Mouse (Mus musculus): Measurements from ENCODE around the gene Enah.

Enah gene

GRCm38 (mm10) chr1:181963827-181964226 lies 56.0 kb downstream of the Enah start:
- DNase-seq (ENCODE audit: low spot score in 2 of 2) = no peak

- no peak for DNase-seq (ENCODE audit: low spot score in 2 of 2)
Observed at GRCm38 (mm10) chr1:181963351-181963750, 56.4 kb downstream of the Enah start.

- no peak for DNase-seq (ENCODE audit: low spot score in 2 of 2)
Observed at GRCm38 (mm10) chr1:181960383-181960782, 59.4 kb downstream of the Enah start.

- DNase-seq (ENCODE audit: low spot score in 2 of 2) = no peak
Observed at GRCm38 (mm10) chr1:181958392-181958791, 61.4 kb downstream of the Enah start.

DNA sequence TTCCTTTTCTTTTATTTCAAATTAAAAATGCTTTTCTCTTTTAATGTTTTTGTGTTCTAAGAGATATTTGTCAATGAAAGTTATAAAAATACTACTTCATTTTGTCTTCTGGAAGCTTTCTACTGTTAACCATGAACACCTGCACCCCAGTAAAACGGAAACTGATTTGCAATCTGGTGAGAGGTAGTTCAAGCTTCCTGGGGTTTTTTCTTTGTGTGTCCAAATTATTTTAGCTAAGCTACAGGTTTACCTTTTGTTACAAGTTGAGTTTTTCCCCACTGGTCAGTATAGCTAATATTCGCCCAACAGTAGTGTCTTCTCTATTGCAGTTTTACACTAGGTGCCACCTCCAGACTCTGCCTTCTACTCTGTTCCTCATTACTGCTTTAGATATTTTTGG lies 62.1 kb downstream of the Enah start:
- DNase-seq (ENCODE audit: low spot score in 2 of 2) = no peak

- no peak for DNase-seq (ENCODE audit: low spot score in 2 of 2)
Observed at GRCm38 (mm10) chr1:181953547-181953946, 66.2 kb downstream of the Enah start.

DNA sequence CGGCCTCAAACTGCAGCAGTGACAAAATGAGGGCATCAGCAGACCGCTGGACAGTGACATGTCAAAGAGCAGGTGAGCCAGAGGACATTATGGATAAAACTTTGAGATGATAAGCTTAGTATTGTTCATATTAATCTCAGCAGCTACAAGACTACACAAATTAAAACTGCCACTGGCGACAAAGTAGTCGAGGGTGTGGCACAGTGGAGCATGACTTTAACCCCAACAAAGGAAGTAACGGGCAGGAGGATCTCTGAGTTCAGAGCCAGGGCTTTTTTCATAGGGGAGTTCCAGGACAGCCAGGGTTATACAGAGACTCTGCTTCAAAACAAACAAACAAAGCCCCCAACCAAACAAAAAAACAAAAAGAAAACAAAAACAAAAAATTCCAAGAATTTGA lies 68.5 kb downstream of the Enah start:
- DNase-seq (ENCODE audit: low spot score in 2 of 2) = no peak

DNA sequence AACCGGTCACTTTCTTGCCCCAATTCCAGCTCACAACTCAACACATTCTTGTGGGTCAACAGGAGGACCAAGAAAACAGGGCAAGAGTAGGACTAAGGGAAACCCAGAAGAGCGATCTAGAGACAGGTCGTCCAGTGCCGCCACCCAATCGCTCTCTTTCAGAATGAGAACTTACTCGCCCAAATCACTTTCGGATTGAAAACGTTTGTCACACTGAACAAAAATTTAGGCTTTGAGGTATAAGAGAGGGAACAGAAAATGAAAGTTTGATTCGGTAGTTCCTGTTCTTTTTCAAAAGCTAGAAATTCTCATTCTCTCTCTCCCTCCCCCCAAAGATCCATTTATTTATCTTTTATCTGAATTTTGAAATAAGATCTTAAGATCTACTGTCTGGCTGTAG lies 69.1 kb downstream of the Enah start:
- no peak for DNase-seq (ENCODE audit: low spot score in 2 of 2)

GRCm38 (mm10) chr1:181948191-181948590 lies 71.6 kb downstream of the Enah start:
- DNase-seq (ENCODE audit: low spot score in 2 of 2) = no peak

DNA sequence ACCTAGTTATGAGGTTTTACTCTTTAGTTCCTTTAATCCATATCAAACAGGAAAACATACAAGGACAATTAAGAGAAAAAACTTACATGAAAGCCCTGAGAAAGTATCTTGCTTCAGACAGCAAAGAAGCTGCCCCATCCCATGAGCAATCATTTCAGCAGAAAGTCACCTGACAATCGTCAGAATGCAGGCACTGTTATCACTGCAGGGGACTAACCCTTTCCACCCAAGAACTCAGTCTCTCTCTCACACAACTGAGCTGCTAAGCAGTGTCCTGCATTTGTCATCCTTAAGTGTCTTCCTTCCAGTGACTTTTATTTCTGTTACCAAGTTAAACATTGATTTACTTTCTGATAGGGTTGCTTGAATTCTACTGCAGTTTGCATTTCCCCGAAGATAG lies 82.7 kb downstream of the Enah start:
- no peak for DNase-seq (ENCODE audit: low spot score in 2 of 2)

DNA sequence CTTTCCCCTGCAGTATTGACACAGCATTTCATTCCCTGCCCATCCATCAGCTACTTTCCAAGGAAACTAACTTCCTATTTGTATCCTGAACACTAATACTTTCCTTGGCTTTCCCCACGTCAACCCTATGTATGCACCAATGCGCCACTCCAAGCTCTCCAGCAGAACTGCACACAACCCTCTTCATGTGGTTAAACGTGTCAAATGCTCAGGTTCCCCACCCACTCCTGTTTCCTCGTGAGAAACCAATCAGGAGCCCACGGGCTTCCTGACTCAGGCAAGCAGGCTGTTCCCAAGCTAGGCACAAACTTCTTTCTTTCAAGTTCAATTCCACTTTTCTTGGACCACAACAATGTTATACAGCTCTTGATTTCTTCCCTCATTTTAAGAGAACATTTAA lies 91.4 kb downstream of the Enah start:
- no peak for DNase-seq (ENCODE audit: low spot score in 2 of 2)

DNA sequence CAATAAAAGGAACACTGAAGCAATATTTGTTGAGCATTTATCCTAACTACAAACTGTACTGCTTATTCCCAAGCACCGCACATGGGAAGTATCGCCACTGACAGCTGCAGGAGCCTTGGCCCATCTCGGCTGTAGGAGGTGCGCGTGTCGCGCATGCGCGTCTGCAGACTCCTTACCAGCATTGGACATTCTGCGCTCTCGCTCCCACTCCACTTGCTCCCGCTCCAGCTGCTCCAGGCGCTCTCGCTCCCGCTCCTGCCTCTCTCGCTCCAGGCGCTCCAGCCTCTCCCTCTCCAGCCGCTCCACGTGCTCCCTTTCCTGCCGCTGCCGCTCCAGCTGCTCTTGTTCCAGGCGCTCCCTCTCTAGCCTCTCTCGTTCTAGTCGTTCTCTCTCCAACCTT lies 96.4 kb downstream of the Enah start:
- DNase-seq (ENCODE audit: low spot score in 2 of 2) = no peak

- no peak for DNase-seq (ENCODE audit: low spot score in 2 of 2)
Observed at GRCm38 (mm10) chr1:181921580-181922494, 98.0 kb downstream of the Enah start.

DNA sequence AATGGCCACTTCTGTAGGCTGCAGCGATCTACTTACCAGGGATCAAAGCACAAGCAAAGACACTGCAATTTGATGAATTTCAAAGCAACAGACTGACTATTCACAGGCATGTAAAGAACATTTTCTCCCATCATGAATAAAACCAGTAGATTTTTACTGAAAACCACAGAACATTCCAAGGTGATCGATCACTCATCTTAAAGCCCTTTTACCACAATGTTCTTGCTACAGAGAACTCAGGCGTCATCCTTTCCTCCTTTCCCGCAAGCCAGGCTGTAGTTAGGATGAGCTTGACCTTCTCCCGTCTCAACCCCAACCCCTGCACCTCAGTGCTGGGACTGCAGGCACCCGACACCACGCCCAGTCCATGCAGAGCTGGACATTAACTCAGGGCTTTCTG lies 107.9 kb downstream of the Enah start:
- no peak for DNase-seq (ENCODE audit: low spot score in 2 of 2)

- DNase-seq (ENCODE audit: low spot score in 2 of 2) = no peak
Observed at GRCm38 (mm10) chr1:181901706-181902373, 118.0 kb downstream of the Enah start.

- DNase-seq (ENCODE audit: low spot score in 2 of 2) = no peak
Observed at GRCm38 (mm10) chr1:181900846-181901245, 118.9 kb downstream of the Enah start.

DNA sequence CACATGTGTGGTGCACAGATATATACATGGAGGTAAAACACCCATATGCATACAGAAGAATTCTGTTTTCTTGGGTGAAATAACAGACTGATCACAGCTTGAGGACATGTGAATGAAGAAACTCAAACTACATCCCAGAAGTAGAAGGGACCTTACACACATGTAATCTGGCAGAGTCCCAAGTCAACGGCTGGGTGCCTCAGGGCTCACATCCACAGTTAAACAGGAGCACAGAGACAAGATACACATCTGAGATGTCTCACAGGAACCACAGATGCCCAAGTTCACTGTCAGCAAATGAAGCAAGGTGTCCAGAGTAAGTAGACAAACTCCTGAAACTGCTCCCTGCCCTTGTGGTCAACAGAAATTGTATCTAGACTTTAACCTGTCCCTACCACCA lies 120.8 kb downstream of the Enah start:
- no peak for DNase-seq (ENCODE audit: low spot score in 2 of 2)

- DNase-seq (ENCODE audit: low spot score in 2 of 2) = no peak
Observed at GRCm38 (mm10) chr1:181896991-181897390, 122.8 kb downstream of the Enah start.

DNA sequence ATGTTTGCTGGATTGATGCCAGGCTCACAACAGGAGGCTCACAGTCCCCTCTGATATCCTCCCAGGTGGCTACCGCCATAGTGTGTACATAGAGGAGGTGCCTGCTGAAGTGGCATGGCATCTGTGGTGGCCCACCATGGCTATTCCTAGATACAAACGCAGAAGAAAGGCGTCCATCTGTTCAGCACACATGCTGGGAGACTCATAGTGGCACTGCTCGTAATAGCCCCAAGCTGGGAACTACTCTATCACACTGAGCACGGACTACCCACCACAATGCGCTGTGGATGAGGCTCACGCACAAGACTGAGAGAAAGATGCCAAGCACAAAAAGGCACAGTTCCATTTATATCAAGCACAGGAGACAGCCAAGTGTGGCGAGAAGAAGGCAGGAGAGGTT lies 126.1 kb downstream of the Enah start:
- no peak for DNase-seq (ENCODE audit: low spot score in 2 of 2)

DNA sequence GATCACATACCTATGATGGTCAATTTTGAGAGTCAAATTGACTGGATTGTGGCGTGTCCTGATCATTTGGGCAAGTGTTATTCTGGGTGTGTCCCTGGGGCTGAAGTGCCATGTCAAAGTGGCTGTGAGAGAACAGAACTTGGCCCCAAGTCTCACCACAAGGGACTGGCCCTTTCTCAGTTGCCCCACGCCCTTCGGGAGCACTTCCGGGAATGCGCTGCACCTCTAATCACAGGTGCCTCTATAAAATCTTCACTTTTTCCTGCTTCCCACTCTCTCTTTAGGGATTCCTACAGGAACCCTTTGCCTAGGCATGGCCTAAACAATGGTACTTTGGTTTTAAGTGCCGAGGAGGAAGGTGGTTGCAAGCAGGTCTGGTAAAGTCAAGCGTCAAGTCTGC lies 130.1 kb downstream of the Enah start:
- no peak for DNase-seq (ENCODE audit: low spot score in 2 of 2)

DNA sequence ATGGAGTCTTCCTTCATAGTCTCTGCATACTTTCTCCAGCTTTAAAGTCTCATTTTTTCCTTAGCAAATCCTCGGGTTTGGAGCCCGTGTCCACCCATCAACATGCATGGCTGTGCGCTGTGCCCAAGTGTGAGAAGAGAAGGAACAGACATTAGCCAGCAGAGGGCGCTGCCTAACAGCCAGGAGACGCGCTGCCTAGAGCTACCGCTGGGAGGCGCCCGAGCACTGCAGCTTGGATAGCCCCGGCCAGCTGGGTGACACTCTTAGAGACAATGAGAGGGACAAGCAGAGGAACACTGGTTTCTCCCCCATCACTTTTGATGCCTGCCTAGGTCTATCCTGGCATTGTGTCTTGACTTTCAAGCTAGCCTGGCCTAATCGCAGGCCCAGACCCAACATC lies 131.0 kb downstream of the Enah start:
- DNase-seq (ENCODE audit: low spot score in 2 of 2) = peak; percentile 91 to 92

DNA sequence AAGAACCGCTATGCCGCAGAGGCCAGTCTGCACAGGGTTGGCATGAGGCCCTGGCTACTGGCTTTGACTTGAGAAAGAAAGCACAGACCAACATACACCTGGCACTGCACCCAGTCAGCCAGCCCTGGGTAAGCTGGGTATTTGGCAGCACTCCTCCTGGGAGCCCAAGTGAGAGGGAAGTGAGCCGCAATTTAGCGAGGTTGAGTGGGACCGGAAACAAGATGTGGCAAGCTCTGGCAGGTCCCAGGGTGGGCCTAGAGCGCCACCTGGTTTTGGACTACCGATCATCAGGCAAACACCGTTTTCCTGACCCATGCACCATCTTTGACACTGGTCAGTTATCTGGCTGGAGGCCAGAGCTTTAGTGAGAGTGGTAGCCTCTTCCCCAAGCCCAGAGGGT lies 138.3 kb downstream of the Enah start:
- peak; percentile 41 to 68 for DNase-seq (ENCODE audit: low spot score in 2 of 2)

DNA sequence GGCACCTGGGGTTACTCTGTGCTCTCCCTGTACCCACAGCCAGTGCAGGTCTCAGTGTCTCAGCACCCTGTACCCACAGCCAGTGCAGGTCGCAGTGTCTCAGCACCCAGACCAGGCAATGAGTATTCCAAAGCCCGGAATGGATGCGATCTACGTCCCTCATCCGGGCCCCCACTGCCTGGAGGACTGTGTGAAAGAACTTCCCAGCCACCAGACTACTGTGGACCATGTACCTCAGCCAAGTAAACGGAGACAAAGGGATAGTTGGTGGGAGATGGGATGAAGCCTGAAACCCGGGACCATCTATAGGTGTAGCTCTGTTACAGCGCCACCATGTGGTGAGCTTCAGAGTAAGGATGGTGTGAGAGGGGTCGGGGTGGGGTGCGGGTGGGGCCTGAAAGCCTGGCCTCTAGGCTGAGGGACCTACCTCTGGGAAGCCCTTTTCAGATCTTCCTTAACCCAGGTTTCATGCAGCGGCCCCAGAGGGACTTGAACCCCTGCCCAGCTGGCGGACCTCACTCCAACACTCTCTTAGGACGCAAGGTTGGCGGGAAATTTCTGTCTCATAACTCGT lies 139.0 kb downstream of the Enah start:
- no peak for DNase-seq (ENCODE audit: low spot score in 2 of 2)
